Mouse (Mus musculus): ENCODE measurements around the gene Fndc8. TPM values are rescaled to one million over a fixed set of nuclear protein-coding genes. Genes with fewer than 3 reads are reported as not detected.

Fndc8 gene
- polyA plus RNA-seq, 1 experiment from 2014 or later, result 0.22 TPM

DNA sequence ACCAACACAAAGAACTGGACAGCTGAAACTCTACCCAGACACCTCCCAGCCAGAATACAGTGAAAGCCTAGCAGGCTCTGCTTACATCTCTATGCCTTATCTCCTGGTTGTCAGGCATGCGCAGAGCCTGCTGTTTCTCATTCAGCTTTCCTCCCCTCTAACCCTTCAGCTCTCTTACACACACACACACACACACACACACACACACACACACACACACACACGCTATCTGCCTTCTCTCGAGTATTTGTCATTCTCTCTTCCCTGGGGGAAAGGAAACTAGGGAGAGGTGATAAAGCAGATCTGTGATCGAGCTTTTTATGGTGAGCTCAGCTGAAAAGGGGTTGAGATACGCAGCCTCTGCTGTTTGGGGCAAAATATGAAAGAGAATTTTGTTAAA lies 17.0 kb upstream of the Fndc8 start:
- peaks cover 5% of the 10 kb centered on the region; the same call in 1 of the 2 replicates for H3K4me1 ChIP-seq (replicated peaks; ENCODE audit: control insufficient read depth, insufficient read depth, low read length)
- no peaks in the 10 kb centered on the region for H3K27me3 ChIP-seq (replicated peaks; ENCODE audit: control insufficient read depth, insufficient read depth, low read length)
- no peaks in the 10 kb centered on the region for H3K9me3 ChIP-seq (ENCODE audit: control insufficient read depth, low read length)
- no peak overlapping the region for H3K9ac ChIP-seq (ENCODE audit: low read length)
- DNase-seq (ENCODE audit: low spot score), result no peak
- no peak overlapping the region for H3K4me2 ChIP-seq (ENCODE audit: low read length)
- ATAC-seq (replicated peaks; ENCODE audit: low FRiP score, low TSS enrichment, low read depth), result no peak
- WGBS, result 39% methylated on average over 5 of the region's 5 CpGs
- H3K4me3 ChIP-seq (ENCODE audit: low read depth, low read length), result no peak overlapping the region
- H3K36me3 ChIP-seq (ENCODE audit: control insufficient read depth, insufficient read depth, low read length), result peaks cover 14% of the 10 kb centered on the region; the same call in 1 of the 2 replicates
- no peak overlapping the region for H3K27ac ChIP-seq (ENCODE audit: low read depth)

- Histone ChIP-seq H3K9me3 (ENCODE audit: control insufficient read depth, low read length) (no peaks in the 10 kb centered on the region), H3K9ac (ENCODE audit: low read length) (no peak overlapping the region), H3K27ac (ENCODE audit: low read depth) (no peak overlapping the region), H3K27me3 (replicated peaks; ENCODE audit: control insufficient read depth, insufficient read depth, low read length) (no peaks in the 10 kb centered on the region), H3K4me2 (ENCODE audit: low read length) (no peak overlapping the region), H3K4me3 (ENCODE audit: low read depth, low read length) (no peak overlapping the region), H3K36me3 (ENCODE audit: control insufficient read depth, insufficient read depth, low read length) (peaks cover 14% of the 10 kb centered on the region; the same call in 1 of the 2 replicates), H3K4me1 (replicated peaks; ENCODE audit: control insufficient read depth, insufficient read depth, low read length) (no peaks in the 10 kb centered on the region)
- no peak for DNase-seq (ENCODE audit: low spot score)
- no peak for ATAC-seq (replicated peaks; ENCODE audit: low FRiP score, low TSS enrichment, low read depth)
- WGBS, result 91% methylated on average over 5 of the region's 5 CpGs
Measured at GRCm38 (mm10) chr11:82875631-82876030, 16.3 kb upstream of the Fndc8 start.

- H3K4me1 ChIP-seq (replicated peaks; ENCODE audit: control insufficient read depth, insufficient read depth, low read length), result no peaks in the 10 kb centered on the region
- no peak overlapping the region for H3K9ac ChIP-seq (ENCODE audit: low read length)
- H3K36me3 ChIP-seq (ENCODE audit: control insufficient read depth, insufficient read depth, low read length), result peaks cover 20% of the 10 kb centered on the region; the same call in 1 of the 2 replicates
- no peak overlapping the region for H3K27ac ChIP-seq (ENCODE audit: low read depth)
- H3K4me2 ChIP-seq (ENCODE audit: low read length), result no peak overlapping the region
- WGBS, result 85% methylated on average over 7 of the region's 7 CpGs
- H3K9me3 ChIP-seq (ENCODE audit: control insufficient read depth, low read length), result no peaks in the 10 kb centered on the region
- H3K27me3 ChIP-seq (replicated peaks; ENCODE audit: control insufficient read depth, insufficient read depth, low read length), result no peaks in the 10 kb centered on the region
- DNase-seq (ENCODE audit: low spot score) (no peak), ATAC-seq (replicated peaks; ENCODE audit: low FRiP score, low TSS enrichment, low read depth) (no peak)
- no peak overlapping the region for H3K4me3 ChIP-seq (ENCODE audit: low read depth, low read length)
Measured at GRCm38 (mm10) chr11:82877726-82878344, 14.1 kb upstream of the Fndc8 start.

GRCm38 (mm10) chr11:82883180-82883579 lies 8.7 kb upstream of the Fndc8 start:
- ATAC-seq (replicated peaks; ENCODE audit: low FRiP score, low TSS enrichment, low read depth) (no peak), DNase-seq (ENCODE audit: low spot score) (no peak)
- no peak overlapping the region for H3K4me3 ChIP-seq (ENCODE audit: low read depth, low read length)
- H3K27me3 ChIP-seq (replicated peaks; ENCODE audit: control insufficient read depth, insufficient read depth, low read length), result no peaks in the 10 kb centered on the region
- WGBS, result 64% methylated on average over 8 of the region's 8 CpGs
- H3K9me3 ChIP-seq (ENCODE audit: control insufficient read depth, low read length), result no peaks in the 10 kb centered on the region
- H3K4me2 ChIP-seq (ENCODE audit: low read length), result no peak overlapping the region
- H3K27ac ChIP-seq (ENCODE audit: low read depth), result no peak overlapping the region
- H3K9ac ChIP-seq (ENCODE audit: low read length), result no peak overlapping the region
- H3K4me1 ChIP-seq (replicated peaks; ENCODE audit: control insufficient read depth, insufficient read depth, low read length), result peaks cover under 1% of the 10 kb centered on the region; the same call in 1 of the 2 replicates
- H3K36me3 ChIP-seq (ENCODE audit: control insufficient read depth, insufficient read depth, low read length), result peaks cover 20% of the 10 kb centered on the region; the same call in 1 of the 2 replicates

GRCm38 (mm10) chr11:82886559-82886958 lies 5.4 kb upstream of the Fndc8 start:
- no peak overlapping the region for H3K27ac ChIP-seq (ENCODE audit: low read depth)
- H3K9me3 ChIP-seq (ENCODE audit: control insufficient read depth, low read length), result no peaks in the 10 kb centered on the region
- H3K4me1 ChIP-seq (replicated peaks; ENCODE audit: control insufficient read depth, insufficient read depth, low read length), result peaks cover 16% of the 10 kb centered on the region; the same call in 1 of the 2 replicates
- H3K4me3 ChIP-seq (ENCODE audit: low read depth, low read length), result no peak overlapping the region
- no peak overlapping the region for H3K4me2 ChIP-seq (ENCODE audit: low read length)
- H3K9ac ChIP-seq (ENCODE audit: low read length), result no peak overlapping the region
- DNase-seq (ENCODE audit: low spot score), result no peak
- no peaks in the 10 kb centered on the region for H3K27me3 ChIP-seq (replicated peaks; ENCODE audit: control insufficient read depth, insufficient read depth, low read length)
- H3K36me3 ChIP-seq (ENCODE audit: control insufficient read depth, insufficient read depth, low read length), result 0 out of 2 replicates have a peak, but pooled peaks cover 4% of the 10 kb centered on the region
- no peak for ATAC-seq (replicated peaks; ENCODE audit: low FRiP score, low TSS enrichment, low read depth)
- 86% methylated on average over 3 of the region's 3 CpGs for WGBS

DNA sequence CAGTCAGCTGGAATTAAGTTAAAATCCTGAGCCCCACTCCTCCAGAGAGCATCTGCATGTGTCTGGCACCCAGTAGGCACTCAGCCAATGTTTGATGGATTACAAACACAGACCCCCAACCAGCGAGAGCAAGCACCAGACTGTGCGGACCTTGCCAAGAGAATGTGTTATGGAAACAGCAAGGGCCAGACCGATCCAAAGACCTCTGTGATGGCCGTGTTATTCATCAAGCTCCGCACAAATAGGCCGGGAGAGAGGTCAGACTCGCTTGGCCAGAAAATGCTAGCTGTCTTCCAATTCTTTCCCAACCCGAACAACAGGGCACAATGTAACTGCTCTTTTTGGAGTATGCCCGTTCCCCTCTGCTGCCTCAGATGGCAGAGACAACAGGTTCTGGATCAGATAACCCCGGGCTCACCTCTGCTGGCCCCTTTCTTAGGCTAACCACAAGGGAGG lies 3.4 kb upstream of the Fndc8 start:
- ATAC-seq (replicated peaks; ENCODE audit: low FRiP score, low TSS enrichment, low read depth), result no peak
- H3K9me3 ChIP-seq (ENCODE audit: control insufficient read depth, low read length), result no peaks in the 10 kb centered on the region

GRCm38 (mm10) chr11:82889524-82890341 lies 2.2 kb upstream of the Fndc8 start:
- no peak for DNase-seq (ENCODE audit: low spot score)
- H3K9me3 ChIP-seq (ENCODE audit: control insufficient read depth, low read length), result no peaks in the 10 kb centered on the region
- H3K27ac ChIP-seq (ENCODE audit: low read depth), result peak overlapping the region; percentile 29
- H3K4me3 ChIP-seq (ENCODE audit: low read depth, low read length), result peak overlapping the region; percentile 62
- H3K27me3 ChIP-seq (replicated peaks; ENCODE audit: control insufficient read depth, insufficient read depth, low read length), result no peaks in the 10 kb centered on the region
- WGBS, result 9% methylated on average over 30 of the region's 31 CpGs
- H3K4me1 ChIP-seq (replicated peaks; ENCODE audit: control insufficient read depth, insufficient read depth, low read length), result peaks cover 16% of the 10 kb centered on the region; the same call in 1 of the 2 replicates
- H3K36me3 ChIP-seq (ENCODE audit: control insufficient read depth, insufficient read depth, low read length), result no peaks in the 10 kb centered on the region
- H3K4me2 ChIP-seq (ENCODE audit: low read length), result peak overlapping the region; percentile 90
- H3K9ac ChIP-seq (ENCODE audit: low read length), result peak overlapping the region; percentile 57
- ATAC-seq (replicated peaks; ENCODE audit: low FRiP score, low TSS enrichment, low read depth), result peak; percentile 47

More for the DNA sequence above, 3.4 kb upstream of the Fndc8 start:
- Histone ChIP-seq H3K9ac (ENCODE audit: low read length) (no peak overlapping the region), H3K27me3 (replicated peaks; ENCODE audit: control insufficient read depth, insufficient read depth, low read length) (no peaks in the 10 kb centered on the region), H3K27ac (ENCODE audit: low read depth) (no peak overlapping the region), H3K36me3 (ENCODE audit: control insufficient read depth, insufficient read depth, low read length) (no peaks in the 10 kb centered on the region), H3K4me1 (replicated peaks; ENCODE audit: control insufficient read depth, insufficient read depth, low read length) (peaks cover 16% of the 10 kb centered on the region; the same call in 1 of the 2 replicates), H3K4me3 (ENCODE audit: low read depth, low read length) (no peak overlapping the region), H3K4me2 (ENCODE audit: low read length) (peak overlapping the region; percentile 90)
- peak; percentile 64 for DNase-seq (ENCODE audit: low spot score)
- WGBS, result 37% methylated on average over 10 of the region's 10 CpGs

GRCm38 (mm10) chr11:82890342-82890762 lies 1.6 kb upstream of the Fndc8 start, which contains the start of gene Rad51d:
TSS of gene Rad51d (minus strand) at chr11:82890614.
- WGBS, result under 1% methylated on average over 24 of the region's 26 CpGs
- Histone ChIP-seq H3K4me3 (ENCODE audit: low read depth, low read length) (peak within 1 kb of the TSS; percentile 62), H3K9me3 (ENCODE audit: control insufficient read depth, low read length) (no peaks in the 10 kb centered on the region), H3K36me3 (ENCODE audit: control insufficient read depth, insufficient read depth, low read length) (no peaks in the 10 kb centered on the region), H3K27me3 (replicated peaks; ENCODE audit: control insufficient read depth, insufficient read depth, low read length) (no peaks in the 10 kb centered on the region), H3K4me2 (ENCODE audit: low read length) (peak within 1 kb of the TSS; percentile 90), H3K4me1 (replicated peaks; ENCODE audit: control insufficient read depth, insufficient read depth, low read length) (peaks cover 16% of the 10 kb centered on the region; the same call in 1 of the 2 replicates), H3K9ac (ENCODE audit: low read length) (peak within 1 kb of the TSS; percentile 57), H3K27ac (ENCODE audit: low read depth) (peak within 1 kb of the TSS; percentile 29)
- DNase-seq (ENCODE audit: low spot score) (peak; percentile 97), ATAC-seq (replicated peaks; ENCODE audit: low FRiP score, low TSS enrichment, low read depth) (peak; percentile 90)
